Mouse (Mus musculus): ENCODE results near the gene Osgep. TPM values are rescaled to one million over a fixed set of nuclear protein-coding genes. Genes with fewer than 3 reads are reported as not detected.
"Not testable (repeated sequence)": the region's sequence is repeated elsewhere in the genome, so short reads cannot be mapped to it uniquely, and the experiment has no call there.

The Osgep gene
- polyA plus RNA-seq, 1 experiment from 2014 or later: 173 TPM

DNA sequence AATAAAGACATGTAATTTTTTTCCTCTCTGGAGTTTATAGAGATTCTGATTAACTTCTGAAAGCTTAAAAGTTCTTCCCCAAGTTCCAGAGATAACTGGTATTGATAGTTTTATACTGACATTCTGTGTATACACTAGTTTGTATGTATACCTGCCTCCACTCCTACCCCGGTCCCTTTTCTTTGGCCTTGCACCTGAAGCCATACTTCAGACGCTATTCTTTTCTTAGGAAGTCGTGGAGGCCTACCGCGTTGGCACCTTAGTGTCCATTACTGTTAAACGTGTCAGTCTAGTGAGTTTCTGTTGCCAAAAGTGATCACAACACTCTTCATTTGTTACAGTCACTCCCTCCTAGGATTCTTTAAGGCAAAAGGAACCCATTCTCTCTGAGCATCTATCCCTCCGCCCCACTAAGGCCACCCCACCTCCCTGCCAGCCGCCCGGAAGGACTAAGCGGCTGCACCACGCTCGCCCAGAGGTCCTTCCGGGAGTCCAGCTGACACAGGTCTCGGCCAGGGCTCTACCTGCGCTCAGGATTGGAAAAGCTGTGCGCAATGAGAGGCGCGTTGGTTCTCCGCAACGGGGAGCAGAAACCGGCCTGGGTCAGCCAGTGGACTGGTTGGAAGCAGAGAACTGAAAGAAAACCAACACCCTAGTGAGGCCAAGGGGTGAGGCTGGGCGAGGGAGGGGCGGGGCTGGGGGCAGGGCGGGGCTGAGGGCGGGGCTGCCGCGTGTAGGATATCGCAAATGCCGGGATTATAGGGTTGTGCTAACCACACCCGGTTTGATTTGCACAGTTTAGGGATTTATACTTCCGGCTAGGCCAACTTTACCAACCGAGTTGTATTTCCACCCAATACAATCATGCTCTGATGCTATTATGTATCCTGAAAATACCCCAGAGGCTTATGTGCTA, 54.5 kb downstream of the Osgep start, which contains the start of gene Tep1:
Gene Tep1 (minus strand): TSS at position 672 of the 916 bp plus-strand sequence.
- Histone ChIP-seq H3K27ac (peak within 1 kb of the TSS; percentile 91), H3K9ac (peak within 1 kb of the TSS; percentile 55), H3K27me3 (no peaks in the 10 kb centered on the region), H3K9me3 (replicated peaks) (no peaks in the 10 kb centered on the region), H3K36me3 (0 out of 2 replicates have a peak, but pooled peaks cover 2% of the 10 kb centered on the region), H3K4me2 (peak within 1 kb of the TSS; percentile 70), H3K4me1 (0 out of 2 replicates have a peak, but pooled peaks cover 4% of the 10 kb centered on the region), H3K4me3 (replicated peaks) (peak within 1 kb of the TSS; percentile 64)
- ATAC-seq (replicated peaks; ENCODE audit: low FRiP score): peak; percentile 94
- WGBS: 7% methylated on average over 32 of the region's 32 CpGs

DNA sequence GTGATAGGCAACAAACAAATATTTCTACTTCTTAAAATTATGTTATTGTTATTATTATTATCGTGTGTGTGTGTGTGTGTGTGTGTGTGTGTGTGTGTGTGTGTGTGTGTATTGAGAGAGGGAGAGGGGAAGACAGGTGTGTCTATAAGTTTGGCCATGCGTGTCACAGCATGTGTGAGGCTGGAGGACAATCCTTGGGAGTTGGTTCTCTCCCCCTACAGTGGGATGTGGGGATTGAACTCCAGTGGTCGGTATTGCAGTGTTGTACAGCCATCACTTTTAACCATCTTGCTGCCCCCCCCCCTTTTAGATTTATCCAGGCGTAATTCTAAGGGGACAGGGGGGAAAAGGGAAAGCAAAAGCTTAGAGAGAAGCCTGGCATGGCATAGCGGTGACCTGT, 56.0 kb downstream of the Osgep start:
- Histone ChIP-seq H3K27me3 (no peaks in the 10 kb centered on the region), H3K36me3 (0 out of 2 replicates have a peak, but pooled peaks cover 2% of the 10 kb centered on the region), H3K4me2 (no peak overlapping the region), H3K9ac (no peak overlapping the region), H3K4me1 (0 out of 2 replicates have a peak, but pooled peaks cover 4% of the 10 kb centered on the region), H3K27ac (no peak overlapping the region), H3K9me3 (replicated peaks) (no peaks in the 10 kb centered on the region), H3K4me3 (replicated peaks) (no peak overlapping the region)
- 90% methylated on average over 5 of the region's 5 CpGs for WGBS
- ATAC-seq (replicated peaks; ENCODE audit: low FRiP score): no peak

- Histone ChIP-seq H3K36me3 (0 out of 2 replicates have a peak, but pooled peaks cover 2% of the 10 kb centered on the region), H3K27ac (no peak overlapping the region), H3K4me3 (replicated peaks) (no peak overlapping the region), H3K9me3 (replicated peaks) (no peaks in the 10 kb centered on the region), H3K4me1 (0 out of 2 replicates have a peak, but pooled peaks cover 4% of the 10 kb centered on the region), H3K9ac (no peak overlapping the region), H3K4me2 (no peak overlapping the region), H3K27me3 (no peaks in the 10 kb centered on the region)
- WGBS: 66% methylated on average over 4 of the region's 4 CpGs
- no peak for ATAC-seq (replicated peaks; ENCODE audit: low FRiP score)
These were observed 56.5 kb downstream of the Osgep start for GRCm38 (mm10) chr14:50868211-50868610.

DNA sequence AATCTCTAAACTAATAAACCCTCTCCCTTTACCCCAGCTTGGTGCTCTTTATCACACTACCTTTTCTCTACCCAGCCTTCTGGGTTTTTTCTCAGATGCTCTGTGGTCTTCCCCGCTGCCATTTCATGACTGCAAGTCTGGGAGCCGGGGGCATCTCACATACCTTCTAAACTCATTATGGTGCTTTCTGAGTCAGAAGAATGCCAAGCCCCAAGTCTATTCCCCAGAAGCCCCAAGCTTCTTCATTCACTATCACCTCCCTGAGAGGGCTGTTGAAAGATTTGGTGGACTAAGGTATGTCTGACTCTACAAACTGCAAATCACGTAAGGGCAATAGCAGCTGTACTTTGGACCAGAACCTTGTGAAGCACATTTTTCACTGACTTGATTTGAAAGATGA, 57.7 kb downstream of the Osgep start:
- 90% methylated on average over 3 of the region's 3 CpGs for WGBS
- Histone ChIP-seq H3K9me3 (replicated peaks) (no peaks in the 10 kb centered on the region), H3K4me2 (no peak overlapping the region), H3K36me3 (peaks cover 8% of the 10 kb centered on the region; the same call in 1 of the 2 replicates), H3K27ac (no peak overlapping the region), H3K9ac (no peak overlapping the region), H3K27me3 (no peaks in the 10 kb centered on the region), H3K4me3 (replicated peaks) (no peak overlapping the region), H3K4me1 (0 out of 2 replicates have a peak, but pooled peaks cover 4% of the 10 kb centered on the region)
- ATAC-seq (replicated peaks; ENCODE audit: low FRiP score): no peak

- not testable (repeated sequence) for H3K27ac ChIP-seq; H3K9ac ChIP-seq; H3K4me1 ChIP-seq; H3K4me3 ChIP-seq (replicated peaks); ATAC-seq (replicated peaks; ENCODE audit: low FRiP score); H3K27me3 ChIP-seq; H3K9me3 ChIP-seq (replicated peaks); H3K4me2 ChIP-seq
- peaks cover 19% of the 10 kb centered on the region for H3K36me3 ChIP-seq
These were observed 59.7 kb downstream of the Osgep start for GRCm38 (mm10) chr14:50865005-50865404.

GRCm38 (mm10) chr14:50862641-50863040, 62.1 kb downstream of the Osgep start:
- no peaks in the 10 kb centered on the region for H3K9me3 ChIP-seq (replicated peaks)
- H3K27me3 ChIP-seq: no peaks in the 10 kb centered on the region
- no peak overlapping the region for H3K9ac ChIP-seq
- ATAC-seq (replicated peaks; ENCODE audit: low FRiP score): no peak
- no peak overlapping the region for H3K27ac ChIP-seq
- peaks cover 28% of the 10 kb centered on the region for H3K36me3 ChIP-seq
- WGBS: 91% methylated on average over 10 of the region's 10 CpGs
- no peaks in the 10 kb centered on the region for H3K4me1 ChIP-seq
- H3K4me3 ChIP-seq (replicated peaks): no peak overlapping the region
- no peak overlapping the region for H3K4me2 ChIP-seq

Other genes starting within 250 kb of the Osgep start
- not detected in 2 replicates for gene Olfr747, start 231.7 kb downstream of the Osgep start, polyA plus RNA-seq (2015; fragmentation: Nextera tagmentation; extraction: Ambion mirVana)
- not detected in 2 replicates for gene Olfr748, start 217.5 kb downstream of the Osgep start, polyA plus RNA-seq (2015; fragmentation: Nextera tagmentation; extraction: Ambion mirVana)
- gene Olfr749, start 179.8 kb downstream of the Osgep start, polyA plus RNA-seq (2015; fragmentation: Nextera tagmentation; extraction: Ambion mirVana): not detected in 2 replicates
- 74.4 and 78.5 TPM in 2 replicates for gene Ttc5, start 139.4 kb downstream of the Osgep start, polyA plus RNA-seq (2015; fragmentation: Nextera tagmentation; extraction: Ambion mirVana)
- not detected in 2 replicates for gene Ccnb1ip1, start 117.2 kb downstream of the Osgep start, polyA plus RNA-seq (2015; fragmentation: Nextera tagmentation; extraction: Ambion mirVana)
- gene Parp2, start 117.1 kb downstream of the Osgep start, polyA plus RNA-seq (2015; fragmentation: Nextera tagmentation; extraction: Ambion mirVana): 64.9 and 65.6 TPM in 2 replicates
- gene Tep1, start 54.3 kb downstream of the Osgep start, polyA plus RNA-seq (2015; fragmentation: Nextera tagmentation; extraction: Ambion mirVana): 6.2 and 8.5 TPM in 2 replicates
- gene Klhl33, start 27.4 kb downstream of the Osgep start, polyA plus RNA-seq (2015; fragmentation: Nextera tagmentation; extraction: Ambion mirVana): 0.19 TPM in 2 replicates
- gene Apex1, start 75 bp upstream of the Osgep start, polyA plus RNA-seq (2015; fragmentation: Nextera tagmentation; extraction: Ambion mirVana): 301 and 306 TPM in 2 replicates
- 49.5 and 53.9 TPM in 2 replicates for gene Pip4p1, start 6.0 kb upstream of the Osgep start, polyA plus RNA-seq (2015; fragmentation: Nextera tagmentation; extraction: Ambion mirVana)
- gene Pnp, start 6.2 kb upstream of the Osgep start, polyA plus RNA-seq (2015; fragmentation: Nextera tagmentation; extraction: Ambion mirVana): 74.3 and 78.6 TPM in 2 replicates
- gene Gm49342, start 19.6 kb upstream of the Osgep start, polyA plus RNA-seq (2015; fragmentation: Nextera tagmentation; extraction: Ambion mirVana): not detected in 2 replicates
- gene Pnp2, start 31.1 kb upstream of the Osgep start, polyA plus RNA-seq (2015; fragmentation: Nextera tagmentation; extraction: Ambion mirVana): 0.62 and 1.0 TPM in 2 replicates
- gene Rnase10, start 82.9 kb upstream of the Osgep start, polyA plus RNA-seq (2015; fragmentation: Nextera tagmentation; extraction: Ambion mirVana): not detected in 2 replicates
- gene Rnase9, start 117.0 kb upstream of the Osgep start, polyA plus RNA-seq (2015; fragmentation: Nextera tagmentation; extraction: Ambion mirVana): 0.17 TPM in 1 of 2 replicates, not detected in the other
- gene Rnase11, start 125.3 kb upstream of the Osgep start, polyA plus RNA-seq (2015; fragmentation: Nextera tagmentation; extraction: Ambion mirVana): 0.38 TPM in 1 of 2 replicates, not detected in the other
- 10.2 and 11.1 TPM in 2 replicates for gene Rnase12, start 132.8 kb upstream of the Osgep start, polyA plus RNA-seq (2015; fragmentation: Nextera tagmentation; extraction: Ambion mirVana)
- gene Olfr750, start 149.5 kb upstream of the Osgep start, polyA plus RNA-seq (2015; fragmentation: Nextera tagmentation; extraction: Ambion mirVana): 0.04 TPM in 1 of 2 replicates, not detected in the other
- 37.8 and 40.5 TPM in 2 replicates for gene Rnase4, start 166.2 kb upstream of the Osgep start, polyA plus RNA-seq (2015; fragmentation: Nextera tagmentation; extraction: Ambion mirVana)
- gene Ang, start 166.3 kb upstream of the Osgep start, polyA plus RNA-seq (2015; fragmentation: Nextera tagmentation; extraction: Ambion mirVana): 8.4 and 9.8 TPM in 2 replicates
- gene Eddm3b, start 189.5 kb upstream of the Osgep start, polyA plus RNA-seq (2015; fragmentation: Nextera tagmentation; extraction: Ambion mirVana): 2.0 and 2.1 TPM in 2 replicates
- gene Rnase6, start 199.0 kb upstream of the Osgep start, polyA plus RNA-seq (2015; fragmentation: Nextera tagmentation; extraction: Ambion mirVana): 0.52 and 1.3 TPM in 2 replicates
- gene Rnase1, start 221.9 kb upstream of the Osgep start, polyA plus RNA-seq (2015; fragmentation: Nextera tagmentation; extraction: Ambion mirVana): 0.17 and 1.00 TPM in 2 replicates
- gene Rnase2b, start 237.4 kb upstream of the Osgep start, polyA plus RNA-seq (2015; fragmentation: Nextera tagmentation; extraction: Ambion mirVana): not detected in 2 replicates

All from kidney, embryonic 15.5 days (tissue).